Mouse (Mus musculus) brain, embryonic 18.5 days (tissue): ENCODE measurements around the gene Krtap5-1.
"Not testable (repeated sequence)": the region's sequence is repeated elsewhere in the genome, so short reads cannot be mapped to it uniquely, and the experiment has no call there.

ENCODE experiments used
- DNase-seq: peaks from one replicate; pipeline ENCODE4 v3.0.0-alpha.2; 2012; ENCODE audit warnings: low read depth, low spot score

The Krtap5-1 gene

GRCm38 (mm10) chr7:142296108-142296507 lies 810 bp downstream of the Krtap5-1 start:
- not testable (repeated sequence) for DNase-seq

- DNase-seq: no peak
Measured at GRCm38 (mm10) chr7:142295418-142295817, 1.5 kb downstream of the Krtap5-1 start.

GRCm38 (mm10) chr7:142293851-142294250 lies 3.1 kb downstream of the Krtap5-1 start:
- not testable (repeated sequence) for DNase-seq

GRCm38 (mm10) chr7:142285910-142286612 lies 10.9 kb downstream of the Krtap5-1 start:
- DNase-seq: not testable (repeated sequence)

GRCm38 (mm10) chr7:142285130-142285835 lies 11.6 kb downstream of the Krtap5-1 start:
- peak; percentile 22 for DNase-seq

GRCm38 (mm10) chr7:142284615-142285080 lies 12.3 kb downstream of the Krtap5-1 start:
- peak; percentile 79 for DNase-seq

GRCm38 (mm10) chr7:142284023-142284591 lies 12.8 kb downstream of the Krtap5-1 start:
- DNase-seq: peak; percentile 14

GRCm38 (mm10) chr7:142282847-142283246 lies 14.1 kb downstream of the Krtap5-1 start:
- not testable (repeated sequence) for DNase-seq

GRCm38 (mm10) chr7:142279291-142279690 lies 17.6 kb downstream of the Krtap5-1 start:
- not testable (repeated sequence) for DNase-seq

GRCm38 (mm10) chr7:142278183-142278582 lies 18.7 kb downstream of the Krtap5-1 start:
- peak; percentile 20 for DNase-seq

GRCm38 (mm10) chr7:142274263-142274662 lies 22.7 kb downstream of the Krtap5-1 start, which contains the start of gene Gm4559:
Gene Gm4559 (minus strand): TSS chr7:142274363.
- DNase-seq: not testable (repeated sequence)

- not testable (repeated sequence) for DNase-seq
Measured at GRCm38 (mm10) chr7:142258254-142258653, 38.7 kb downstream of the Krtap5-1 start, which contains the start of gene Gm2431. Gene Gm2431 (minus strand): TSS chr7:142258354.

GRCm38 (mm10) chr7:142255517-142255916 lies 41.4 kb downstream of the Krtap5-1 start:
- no peak for DNase-seq

- no peak for DNase-seq
Measured at GRCm38 (mm10) chr7:142249824-142250223, 47.1 kb downstream of the Krtap5-1 start.
